19 mouse cellular contexts compared by ENCODE assay signal in genomic region chr5:63765886-63766285, GRCm38 (mm10). TPM values are rescaled to one million over a fixed set of nuclear protein-coding genes. Genes with fewer than 3 reads are reported as not detected.
DNase-seq lines count a peak whose midpoint lies in the region; ATAC-seq and TF ChIP-seq lines count a peak whose summit lies in the region.
"Had no signal": no experiment of that assay in that cellular context is flagged by ENCODE, and none has a peak within 500 bp of the region (broad histone marks: within the 10 kb centered on the region; RNA-seq: fewer than 3 reads in every experiment).

No protein-coding gene starts in this region.

- no peak overlapping the region for H3K27ac ChIP-seq in hindbrain, embryonic 16.5 days (ENCODE audit: low read depth, low read length)
- H3K27ac ChIP-seq in hindbrain, embryonic 14.5 days = no peak overlapping the region
- H3K27ac ChIP-seq in midbrain, embryonic 13.5 days = no peak overlapping the region
- H3K27ac ChIP-seq in midbrain, embryonic 10.5 days (replicated peaks) = no peak overlapping the region
- H3K27ac ChIP-seq in forebrain, embryonic 14.5 days (ENCODE audit: low read depth, low read length) = no peak overlapping the region
- no peak overlapping the region for H3K27ac ChIP-seq in gastrocnemius, adult 2 months
- H3K27ac ChIP-seq: embryonic facial prominence, embryonic 13.5 days; hindbrain, embryonic 10.5 days; intestine, embryonic 15.5 days; liver, embryonic 12.5 days; stomach, embryonic 15.5 days had no signal

- no peaks in the 10 kb centered on the region for H3K9me3 ChIP-seq in hindbrain, embryonic 16.5 days (ENCODE audit: control insufficient read depth, low read length)
- H3K9me3 ChIP-seq in hindbrain, embryonic 14.5 days (ENCODE audit: control insufficient read depth, low read length) = no peaks in the 10 kb centered on the region
- H3K9me3 ChIP-seq in midbrain, embryonic 13.5 days = no peaks in the 10 kb centered on the region
- no peaks in the 10 kb centered on the region for H3K9me3 ChIP-seq in midbrain, embryonic 10.5 days (replicated peaks)
- no peaks in the 10 kb centered on the region for H3K9me3 ChIP-seq in forebrain, embryonic 14.5 days (replicated peaks; ENCODE audit: control insufficient read depth, low read length)
- H3K9me3 ChIP-seq: embryonic facial prominence, embryonic 13.5 days; hindbrain, embryonic 10.5 days; intestine, embryonic 15.5 days; liver, embryonic 12.5 days; stomach, embryonic 15.5 days had no signal

- peaks cover 4% of the 10 kb centered on the region for H3K4me1 ChIP-seq in hindbrain, embryonic 16.5 days (ENCODE audit: control insufficient read depth, insufficient read depth, low read depth, low read length)
- H3K4me1 ChIP-seq in hindbrain, embryonic 14.5 days (replicated peaks; ENCODE audit: control insufficient read depth, insufficient read depth, low read length) = no peaks in the 10 kb centered on the region
- no peaks in the 10 kb centered on the region for H3K4me1 ChIP-seq in midbrain, embryonic 13.5 days (replicated peaks)
- no peaks in the 10 kb centered on the region for H3K4me1 ChIP-seq in midbrain, embryonic 10.5 days
- H3K4me1 ChIP-seq in forebrain, embryonic 14.5 days (ENCODE audit: control insufficient read depth, insufficient read depth, low read length) = no peaks in the 10 kb centered on the region; the same call in 1 of the 2 replicates
- H3K4me1 ChIP-seq: hindbrain, embryonic 10.5 days; intestine, embryonic 15.5 days; liver, embryonic 12.5 days; stomach, embryonic 15.5 days had no signal

- no peaks in the 10 kb centered on the region for H3K36me3 ChIP-seq in hindbrain, embryonic 16.5 days (ENCODE audit: control insufficient read depth, insufficient read depth, low read length)
- no peaks in the 10 kb centered on the region for H3K36me3 ChIP-seq in hindbrain, embryonic 14.5 days (replicated peaks; ENCODE audit: control insufficient read depth, insufficient read depth)
- H3K36me3 ChIP-seq in midbrain, embryonic 13.5 days = no peaks in the 10 kb centered on the region
- no peaks in the 10 kb centered on the region for H3K36me3 ChIP-seq in midbrain, embryonic 10.5 days
- H3K36me3 ChIP-seq in forebrain, embryonic 14.5 days (ENCODE audit: control insufficient read depth, insufficient read depth, low read length) = no peaks in the 10 kb centered on the region
- H3K36me3 ChIP-seq: embryonic facial prominence, embryonic 13.5 days; G1E; hindbrain, embryonic 10.5 days; intestine, embryonic 15.5 days; liver, embryonic 12.5 days; stomach, embryonic 15.5 days had no signal

- peak; percentile 46; the same call in 1 of the 2 replicates for ATAC-seq in hindbrain, embryonic 16.5 days
- no peak for ATAC-seq in hindbrain, embryonic 14.5 days (ENCODE audit: low FRiP score)
- ATAC-seq in midbrain, embryonic 13.5 days = peak; percentile 31; the same call in 1 of the 2 replicates
- peak; percentile 62 for ATAC-seq in forebrain, embryonic 14.5 days
- ATAC-seq: CD4-positive, CD25-positive, alpha-beta regulatory T cell, adult 4 months; intestine, embryonic 15.5 days; liver, embryonic 12.5 days had no signal

- no peaks in the 10 kb centered on the region for H3K27me3 ChIP-seq in hindbrain, embryonic 16.5 days (replicated peaks; ENCODE audit: control insufficient read depth, insufficient read depth, low read length)
- H3K27me3 ChIP-seq in hindbrain, embryonic 14.5 days (ENCODE audit: control insufficient read depth, insufficient read depth, low read length) = no peaks in the 10 kb centered on the region
- H3K27me3 ChIP-seq in midbrain, embryonic 13.5 days = no peaks in the 10 kb centered on the region
- H3K27me3 ChIP-seq in midbrain, embryonic 10.5 days (ENCODE audit: low read depth, poor library complexity, severe bottlenecking) = no peaks in the 10 kb centered on the region
- no peaks in the 10 kb centered on the region for H3K27me3 ChIP-seq in forebrain, embryonic 14.5 days (replicated peaks; ENCODE audit: control insufficient read depth, insufficient read depth, low read length)
- H3K27me3 ChIP-seq: embryonic facial prominence, embryonic 13.5 days; intestine, embryonic 15.5 days; liver, embryonic 12.5 days; stomach, embryonic 15.5 days had no signal

- H3K4me3 ChIP-seq in hindbrain, embryonic 16.5 days (ENCODE audit: low read length) = no peak overlapping the region
- no peak overlapping the region for H3K4me3 ChIP-seq in hindbrain, embryonic 14.5 days (replicated peaks; ENCODE audit: low read length)
- H3K4me3 ChIP-seq in midbrain, embryonic 13.5 days (replicated peaks) = no peak overlapping the region
- H3K4me3 ChIP-seq in midbrain, embryonic 10.5 days = no peak overlapping the region
- no peak overlapping the region for H3K4me3 ChIP-seq in forebrain, embryonic 14.5 days (ENCODE audit: low read depth, low read length)
- H3K4me3 ChIP-seq in gastrocnemius, adult 2 months = no peak overlapping the region
- H3K4me3 ChIP-seq: embryonic facial prominence, embryonic 13.5 days; hindbrain, embryonic 10.5 days; intestine, embryonic 15.5 days; liver, embryonic 12.5 days; stomach, embryonic 15.5 days had no signal

- no peak overlapping the region for H3K4me2 ChIP-seq in hindbrain, embryonic 16.5 days (ENCODE audit: low read length)
- no peak overlapping the region for H3K4me2 ChIP-seq in hindbrain, embryonic 14.5 days (replicated peaks)
- no peak overlapping the region for H3K4me2 ChIP-seq in midbrain, embryonic 13.5 days (replicated peaks)
- H3K4me2 ChIP-seq in forebrain, embryonic 14.5 days (ENCODE audit: low read length) = no peak overlapping the region
- H3K4me2 ChIP-seq: embryonic facial prominence, embryonic 13.5 days; intestine, embryonic 15.5 days; liver, embryonic 12.5 days; stomach, embryonic 15.5 days had no signal

- intact Hi-C loops in gastrocnemius, adult 2 months (cut with DNase I) = no loop called here
- intact Hi-C loops in left cerebral cortex, postnatal 14 days (cut with DNase I) = loop anchor here (2.0 to 10.0 kb wide), 3 partner anchors 114 to 869 kb away; no protein-coding TSS in a partner anchor

- no peak for DNase-seq in hindbrain, embryonic 14.5 days (ENCODE audit: low spot score)
- DNase-seq in midbrain, embryonic 10.5 days (ENCODE audit: low spot score) = no peak
- DNase-seq in forebrain, embryonic 14.5 days (ENCODE audit: low spot score) = peak; percentile 70
- peak; percentile 16 for DNase-seq in layer of hippocampus, adult 9-11 months
- DNase-seq in gastrocnemius, adult 2 months = no peak
- no peak for DNase-seq in left cerebral cortex, postnatal 14 days (ENCODE audit: low spot score in 2 of 2)
- DNase-seq: cerebellum, adult 11-12 months; right cerebral cortex, adult 18-20 months; spleen, adult 18-20 months; thymus, adult 2 months had no signal

- 77% methylated on average over 4 of the region's 4 CpGs for WGBS in hindbrain, embryonic 16.5 days
- 85% methylated on average over 4 of the region's 4 CpGs for WGBS in hindbrain, embryonic 14.5 days
- 92% methylated on average over 4 of the region's 4 CpGs for WGBS in midbrain, embryonic 13.5 days
- 92% methylated on average over 4 of the region's 4 CpGs for WGBS in midbrain, embryonic 10.5 days
- WGBS in forebrain, embryonic 14.5 days = 63% methylated on average over 4 of the region's 4 CpGs

- TF ChIP-seq CTCF in gastrocnemius, adult 2 months (IDR thresholded peaks at IDR 0.05) = no peak

- H3K9ac ChIP-seq in hindbrain, embryonic 16.5 days (ENCODE audit: low read depth, low read length) = no peak overlapping the region
- H3K9ac ChIP-seq in hindbrain, embryonic 14.5 days = no peak overlapping the region
- H3K9ac ChIP-seq in midbrain, embryonic 13.5 days (replicated peaks) = no peak overlapping the region
- no peak overlapping the region for H3K9ac ChIP-seq in forebrain, embryonic 14.5 days (ENCODE audit: low read length)
- H3K9ac ChIP-seq: embryonic facial prominence, embryonic 13.5 days; intestine, embryonic 15.5 days; liver, embryonic 12.5 days; stomach, embryonic 15.5 days had no signal

RNA-seq across cellular contexts. Expression of gene 0610040J01Rik, which starts 46.3 kb away (rescaled TPM):
- polyA plus RNA-seq in hindbrain, embryonic 16.5 days (2015; fragmentation: Nextera tagmentation; extraction: Ambion mirVana) = 3.6 and 3.8 TPM in 2 replicates
- polyA plus RNA-seq in hindbrain, embryonic 14.5 days (2014; fragmentation: Nextera tagmentation; extraction: Ambion mirVana) = 2.5 and 3.3 TPM in 2 replicates
- 1.6 and 2.6 TPM in 2 replicates for polyA plus RNA-seq in midbrain, embryonic 13.5 days (2015; fragmentation: Nextera tagmentation; extraction: Ambion mirVana)
- polyA plus RNA-seq in midbrain, embryonic 10.5 days (2016; fragmentation: Nextera tagmentation; extraction: Ambion mirVana) = 1.2 and 1.7 TPM in 2 replicates
- polyA plus RNA-seq in forebrain, embryonic 14.5 days (2014; fragmentation: Nextera tagmentation; extraction: Ambion mirVana) = 2.8 and 3.3 TPM in 2 replicates
- 10 to 100 TPM in 1 of 2 experiments, 1 to 10 TPM in 1; 5.6 to 11.4 TPM for total RNA-seq in gastrocnemius, adult 2 months (2021)
- total RNA-seq in left cerebral cortex, postnatal 14 days (2021) = 1 to 10 TPM; 6.8 to 8.0 TPM
- total RNA-seq: G1E had no signal
- polyA plus RNA-seq: CD4-positive, CD25-positive, alpha-beta regulatory T cell, adult 4 months; G1E had no signal

Comparison
In these comparisons a context has a peak if more than half of its experiments do, and no peak if none do; other contexts are left out.
1. DNase-seq: peak in forebrain, embryonic 14.5 days (single experiment) and layer of hippocampus, adult 9-11 months (single experiment); none in hindbrain, embryonic 14.5 days (single experiment), midbrain, embryonic 10.5 days (single experiment), gastrocnemius, adult 2 months (single experiment) and left cerebral cortex, postnatal 14 days (0 of 2).